Mouse (Mus musculus) kidney, postnatal 10 days (tissue): ENCODE data around the gene Ccdc65.
A peak's percentile ranks its signal among the peaks of the same experiment; 100 is the strongest.

Experiments used
- DNase-seq: peaks from one replicate; pipeline ENCODE4 v3.0.0; 2021; ENCODE audit warnings: mixed read lengths

The Ccdc65 gene

DNA sequence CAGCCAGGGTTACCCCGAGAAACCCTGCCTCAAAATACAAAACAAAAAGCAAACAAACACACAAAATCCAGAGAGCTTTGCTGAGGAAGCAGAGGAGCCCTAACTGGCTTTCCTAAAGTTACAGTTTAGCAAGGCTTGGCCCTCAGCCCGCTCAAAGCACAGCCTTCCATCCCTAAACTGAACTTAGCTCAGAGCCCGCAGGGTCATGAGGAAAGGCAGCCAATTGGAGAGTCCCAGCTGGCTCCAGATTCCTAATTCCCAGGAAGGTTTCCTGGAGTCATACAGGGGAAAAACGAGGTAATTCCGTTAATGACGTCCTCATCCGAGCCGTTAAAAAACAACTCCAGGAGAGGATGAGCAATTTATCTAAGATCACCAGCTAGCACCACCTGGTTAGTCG lies 12.3 kb upstream of the Ccdc65 start:
- DNase-seq = peak; percentile 82

GRCm38 (mm10) chr15:98696216-98696615 lies 11.8 kb upstream of the Ccdc65 start:
- no peak for DNase-seq

DNA sequence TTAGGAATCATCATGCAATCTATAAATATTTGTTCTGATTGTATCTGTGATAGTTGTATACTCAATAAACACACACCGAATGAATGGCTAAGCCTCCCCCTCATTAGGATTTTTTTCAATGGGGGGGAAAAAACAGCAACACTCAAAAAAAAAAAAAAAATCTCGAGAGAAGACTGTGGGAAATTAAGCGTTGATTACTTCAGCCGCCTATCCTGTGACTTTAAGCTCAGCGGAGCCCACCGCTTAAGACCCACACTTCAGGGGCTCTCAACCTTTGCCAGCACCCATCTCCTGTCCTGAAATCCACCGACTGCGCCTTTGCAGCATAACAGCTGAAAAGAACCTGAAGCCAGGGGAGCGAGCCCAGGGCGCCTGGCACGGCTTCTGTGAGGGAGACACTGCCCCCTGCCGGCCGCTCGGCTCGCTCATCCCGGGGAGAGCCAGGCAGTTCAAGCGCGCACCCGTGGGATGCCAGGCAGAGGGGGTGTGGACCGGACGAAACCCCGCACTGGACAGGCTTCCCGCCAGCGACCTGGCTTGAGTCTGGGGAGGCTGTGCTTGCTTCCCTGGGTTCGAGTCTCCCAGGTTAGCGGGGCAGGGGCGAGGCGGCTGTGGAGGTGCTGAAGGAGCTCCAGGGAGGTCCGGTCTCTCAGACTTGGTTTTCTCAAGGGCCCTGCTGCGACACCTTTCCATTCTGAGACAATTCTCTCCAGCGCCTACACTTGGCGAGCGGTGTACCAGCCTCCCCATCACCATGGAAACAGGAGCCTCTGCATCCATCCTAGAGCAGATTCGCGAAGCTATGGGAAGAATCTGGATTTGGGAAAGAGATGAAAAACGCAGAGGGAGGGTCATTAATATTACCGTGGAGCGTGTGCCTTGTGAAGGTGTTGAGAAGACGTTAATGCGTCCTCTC lies 8.6 kb upstream of the Ccdc65 start:
- peak; percentile 94 for DNase-seq

DNA sequence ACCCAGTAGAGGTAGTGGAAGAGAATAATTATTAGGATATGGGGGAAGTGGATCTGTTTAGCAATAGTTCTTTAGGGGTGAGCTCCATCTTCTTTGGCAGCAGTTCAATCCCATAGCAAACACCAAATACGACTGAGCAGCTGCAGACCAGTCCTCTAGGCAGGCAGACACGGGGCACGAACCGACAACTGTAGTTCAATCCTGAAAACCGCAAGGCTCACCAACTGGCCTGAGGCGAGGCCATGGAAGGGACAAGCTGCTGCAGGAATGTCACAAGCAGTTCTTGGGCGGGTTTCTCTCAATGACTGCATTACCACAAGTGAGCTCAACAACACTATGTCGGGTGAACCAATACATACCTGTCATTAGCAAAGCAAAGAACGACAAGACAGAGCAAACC lies 3.7 kb upstream of the Ccdc65 start:
- DNase-seq = no peak

DNA sequence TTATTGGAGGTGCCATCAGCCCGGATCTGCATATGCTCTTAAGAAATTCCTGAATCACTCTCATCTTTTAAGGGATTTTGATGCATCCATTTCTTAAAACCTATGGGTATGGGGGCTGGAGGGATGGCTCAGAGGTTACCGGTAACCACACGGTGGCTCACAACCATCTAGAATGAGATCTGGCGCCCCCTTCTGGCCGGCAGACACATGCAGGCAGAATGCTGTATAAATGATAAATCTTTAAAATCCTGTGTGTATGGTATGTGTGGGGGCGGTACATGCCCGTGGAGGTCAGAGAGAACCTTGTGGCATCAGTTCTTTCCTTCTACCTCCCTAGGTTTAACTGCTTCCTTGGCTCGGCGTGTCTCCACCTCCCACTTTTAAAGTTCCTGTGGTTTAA lies 2.4 kb downstream of the Ccdc65 start:
- DNase-seq = peak; percentile 87

DNA sequence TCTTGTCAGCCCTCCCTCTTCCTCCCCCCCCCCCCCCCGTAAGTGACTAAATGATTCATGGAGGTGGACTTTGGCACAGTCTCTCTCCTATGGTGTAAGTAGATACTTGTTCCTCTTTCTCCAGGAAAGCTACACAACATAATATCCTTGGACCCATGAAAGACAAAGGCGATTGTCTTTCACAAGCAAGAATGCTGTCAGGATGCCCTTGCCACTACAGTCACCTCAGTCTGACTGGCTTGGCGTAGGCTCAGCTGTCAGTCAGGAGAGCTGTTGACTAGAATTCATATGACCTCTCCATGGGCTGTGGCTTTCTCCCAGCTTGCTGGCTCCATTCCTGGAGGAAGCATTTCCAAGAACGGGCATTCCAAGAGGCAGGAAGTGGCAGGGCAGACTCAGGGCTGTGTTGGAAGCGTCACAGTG lies 6.2 kb downstream of the Ccdc65 start:
- peak; percentile 46 for DNase-seq

DNA sequence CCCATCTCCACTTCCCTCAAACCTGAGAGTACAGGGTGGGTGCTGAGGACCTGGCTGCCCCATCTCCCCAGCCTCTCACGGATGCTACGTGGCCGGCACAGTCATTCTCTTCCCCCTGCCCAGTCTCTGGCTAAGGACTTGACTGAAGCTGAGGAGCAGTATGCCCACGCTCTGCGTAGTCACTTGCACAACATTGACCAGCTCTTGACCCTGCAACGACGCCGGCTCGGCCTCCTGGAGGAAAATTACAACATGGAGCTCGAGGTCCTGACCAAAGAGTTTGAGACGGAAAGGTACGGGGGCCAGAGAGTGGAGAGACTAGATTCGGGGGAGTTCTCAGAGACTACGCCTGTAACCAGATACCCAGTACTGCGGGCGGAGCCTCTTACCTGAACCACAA lies 9.3 kb downstream of the Ccdc65 start:
- DNase-seq = no peak

DNA sequence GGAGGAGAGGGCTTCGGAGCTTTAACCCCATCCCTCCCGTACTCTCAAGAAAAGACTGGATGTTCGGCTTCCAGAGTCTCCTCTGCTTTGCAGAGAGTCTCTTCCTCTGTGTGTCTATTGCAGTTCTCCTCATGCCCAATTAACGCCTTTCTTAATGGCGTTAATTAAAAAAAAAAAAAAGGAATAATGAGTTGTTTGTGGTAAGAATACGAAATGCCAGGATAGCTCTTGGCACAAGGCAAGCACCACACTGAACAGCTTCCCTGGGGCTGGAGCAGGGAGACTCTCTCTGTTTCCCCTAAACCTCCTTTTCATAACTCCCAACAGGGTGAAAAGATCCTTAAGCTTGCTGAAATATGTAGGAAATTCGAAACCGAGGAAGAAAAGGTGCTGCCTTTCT lies 14.2 kb downstream of the Ccdc65 start:
- DNase-seq = no peak

- peak; percentile 67 for DNase-seq
Observed at GRCm38 (mm10) chr15:98722854-98723253, 14.8 kb downstream of the Ccdc65 start.

DNA sequence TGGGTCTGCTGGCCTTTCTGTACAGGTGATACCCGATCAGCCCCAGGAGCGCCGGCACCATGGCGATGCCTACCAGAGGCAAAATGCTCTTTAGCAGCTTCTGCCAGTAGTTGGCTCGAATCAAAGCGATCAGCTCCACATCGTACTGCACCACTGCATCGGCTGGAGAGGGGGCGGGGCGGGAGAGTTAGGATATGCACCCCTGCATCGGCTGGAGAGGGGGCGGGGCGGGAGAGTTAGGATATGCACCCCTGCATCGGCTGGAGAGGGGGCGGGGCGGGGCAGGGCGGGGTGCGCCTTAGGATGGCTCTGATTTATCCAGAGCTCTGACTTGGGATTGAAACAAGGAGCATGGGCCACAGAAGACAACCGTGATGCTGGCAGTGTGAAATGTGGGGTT lies 16.4 kb downstream of the Ccdc65 start:
- peak; percentile 45 for DNase-seq

DNA sequence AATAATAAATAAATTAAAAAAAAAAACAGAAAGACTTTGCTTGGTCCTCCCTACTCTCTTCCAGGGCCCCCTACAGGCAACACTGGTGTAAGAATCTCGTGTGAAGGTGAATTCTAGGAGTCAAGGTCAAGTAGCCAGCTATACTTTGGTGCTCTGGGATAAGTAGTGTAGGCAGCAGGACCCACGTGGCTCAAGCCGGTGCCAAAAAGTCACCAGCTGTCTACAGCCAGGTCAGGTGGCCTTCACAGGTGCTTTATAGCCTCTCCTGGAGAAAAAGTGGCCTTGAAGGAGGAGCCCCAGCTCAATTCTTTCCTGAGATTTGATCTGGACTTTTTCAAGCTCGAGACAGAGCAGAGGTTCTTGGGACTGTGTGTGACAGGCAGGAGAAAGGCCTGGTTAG lies 18.1 kb downstream of the Ccdc65 start:
- no peak for DNase-seq

DNA sequence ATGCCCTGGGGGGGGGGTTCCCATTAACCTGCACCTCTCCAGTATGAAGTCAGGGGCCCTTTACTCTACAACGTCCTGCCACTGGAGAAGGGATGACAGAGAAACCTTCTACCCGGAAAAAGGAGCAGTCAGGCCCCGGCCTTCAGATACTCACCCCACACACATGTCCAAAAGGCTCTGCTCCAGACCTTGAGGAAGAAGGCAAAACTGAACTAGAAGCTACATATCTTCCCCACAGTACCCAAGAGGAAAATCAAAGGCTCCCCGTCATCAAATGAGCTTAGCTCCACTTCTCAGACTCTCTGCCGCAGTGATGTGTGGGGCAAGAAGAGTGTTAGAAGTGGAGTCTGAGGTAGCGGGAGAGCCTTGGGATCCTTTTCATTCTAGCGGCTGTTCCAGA lies 18.7 kb downstream of the Ccdc65 start:
- DNase-seq = no peak

- peak; percentile 79 for DNase-seq
Observed at GRCm38 (mm10) chr15:98727443-98728321, 19.7 kb downstream of the Ccdc65 start, which contains the start of gene Fkbp11. Fkbp11 (minus strand) TSS chr15:98728198.

- DNase-seq = peak; percentile 67
Observed at GRCm38 (mm10) chr15:98728366-98728765, 20.4 kb downstream of the Ccdc65 start.

DNA sequence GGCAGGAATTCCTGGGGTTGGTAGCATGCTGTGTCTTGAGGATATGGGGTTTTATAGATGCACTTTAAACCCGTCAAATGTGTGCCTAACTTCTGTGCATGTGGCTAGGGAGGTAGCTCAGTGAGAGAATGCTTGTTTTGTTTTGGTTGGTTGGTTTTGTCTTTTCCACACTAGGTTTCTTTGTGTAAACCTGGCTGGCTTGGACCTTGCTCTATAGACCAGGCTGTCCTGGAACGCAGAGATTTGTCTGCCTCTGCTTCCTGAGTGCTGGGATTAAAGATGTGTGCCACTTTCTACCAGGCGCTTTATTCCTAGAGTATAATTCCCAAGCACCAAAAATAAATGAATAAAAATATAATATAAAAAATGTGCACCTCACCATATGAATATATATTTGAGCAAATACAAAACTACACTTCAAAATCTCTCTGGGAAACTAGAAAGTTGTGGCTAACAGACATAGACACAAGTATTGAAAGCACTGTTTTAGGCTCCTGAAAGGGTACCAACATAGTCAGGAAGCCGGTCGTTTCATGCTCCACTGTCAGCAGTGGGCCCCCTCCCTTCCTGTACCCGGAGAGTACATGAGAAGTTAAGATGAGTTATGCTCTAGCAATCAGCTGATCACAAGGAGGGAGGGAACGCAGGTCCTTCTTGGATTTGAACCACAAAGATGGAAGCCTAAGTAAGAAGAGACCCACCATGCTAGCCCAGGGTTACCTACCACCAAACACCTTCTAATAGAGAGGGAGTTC lies 22.0 kb downstream of the Ccdc65 start:
- no peak for DNase-seq

- DNase-seq = no peak
Observed at GRCm38 (mm10) chr15:98730790-98731189, 22.8 kb downstream of the Ccdc65 start.

DNA sequence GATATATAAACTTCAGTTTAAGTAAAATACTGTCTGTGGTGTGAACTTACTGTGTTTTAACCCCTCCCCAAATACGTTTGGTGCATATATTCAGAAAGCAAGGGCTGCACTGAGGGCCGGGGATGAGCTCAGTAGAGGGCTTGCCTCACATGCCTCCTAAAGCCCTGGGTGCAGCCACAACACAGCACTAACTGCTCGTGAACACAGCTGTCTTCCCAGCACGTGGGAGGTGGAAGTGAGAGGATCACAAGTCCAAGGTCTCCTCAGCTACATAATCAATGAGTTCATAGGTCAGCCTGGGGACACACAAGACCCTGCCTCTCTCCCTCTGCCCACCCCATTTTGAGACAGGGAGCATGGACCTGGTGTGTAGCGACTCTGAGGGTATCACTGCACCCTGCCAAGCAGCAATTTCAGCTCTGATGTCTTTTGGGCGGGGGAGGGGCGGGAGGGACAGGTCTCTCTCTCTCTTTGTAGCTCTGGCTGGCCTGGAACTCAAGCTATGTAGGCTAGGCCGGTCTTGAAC lies 24.1 kb downstream of the Ccdc65 start:
- DNase-seq = no peak

DNA sequence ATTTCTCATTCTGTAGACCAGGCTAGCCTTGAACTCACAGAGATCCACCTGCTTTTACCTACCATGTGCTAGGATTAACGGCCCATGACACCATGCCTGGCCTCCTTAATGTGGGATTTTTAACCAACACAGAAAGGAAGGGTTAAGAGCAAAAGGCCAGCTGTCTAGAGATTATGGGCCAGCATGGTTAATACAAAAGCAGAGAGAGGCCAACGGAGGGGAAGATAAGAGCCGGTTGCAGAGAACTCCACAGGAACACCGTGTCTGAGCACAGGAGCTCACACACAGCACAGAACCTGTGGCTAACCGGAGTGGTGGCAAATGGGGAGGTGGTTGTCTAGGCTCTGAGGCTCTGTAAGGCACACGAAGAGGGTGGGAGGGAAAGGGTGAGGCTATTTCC lies 25.4 kb downstream of the Ccdc65 start:
- DNase-seq = no peak

GRCm38 (mm10) chr15:98733976-98734566 lies 26.1 kb downstream of the Ccdc65 start:
- DNase-seq = peak; percentile 37

- DNase-seq = peak; percentile 42
Observed at GRCm38 (mm10) chr15:98736521-98736920, 28.5 kb downstream of the Ccdc65 start.

GRCm38 (mm10) chr15:98737881-98738280 lies 29.9 kb downstream of the Ccdc65 start:
- peak; percentile 71 for DNase-seq

- DNase-seq = no peak
Observed at GRCm38 (mm10) chr15:98738796-98739195, 30.8 kb downstream of the Ccdc65 start.
